Mouse (Mus musculus) ES-E14 (cell line): Measurements from ENCODE around the gene Dctn5. TPM values are rescaled to one million over a fixed set of nuclear protein-coding genes. Genes with fewer than 3 reads are reported as not detected.

Experiments
- DNase-seq: peaks from one replicate; pipeline ENCODE4 v3.0.0-alpha.2; 2013; ENCODE audit warnings: low read depth, low spot score
- H3K27ac ChIP-seq: 2 replicates; pipeline ENCODE4 v1.5.1; 2012; ENCODE audit warnings: low read depth, mild to moderate bottlenecking, low read length, moderate library complexity, mixed read lengths; ENCODE audit not compliant: poor library complexity, insufficient read depth, severe bottlenecking
- H3K36me3 ChIP-seq: 2 replicates; pipeline ENCODE4 v1.6.1; 2012; ENCODE audit warnings: mild to moderate bottlenecking, low read length, moderate library complexity, mixed read lengths; ENCODE audit not compliant: control insufficient read depth, poor library complexity, insufficient read depth, severe bottlenecking
- H3K4me1 ChIP-seq, 2 experiments: fragments of 150-350 bp in 1 of 2; sonication (generic) in 1 of 2; 2 replicates each; pipeline ENCODE4 v1.6.1; 2012; ENCODE audit warnings: low read length in 2 of 2, mild to moderate bottlenecking in 1 of 2, mixed read lengths in 1 of 2; ENCODE audit not compliant: control insufficient read depth in 2 of 2, insufficient read depth in 2 of 2, poor library complexity in 1 of 2
- H3K4me3 ChIP-seq, 2 experiments: fragments of 150-350 bp in 1 of 2; sonication (generic) in 1 of 2; 2 replicates each; pipeline ENCODE4 v1.5.1; 2012; ENCODE audit warnings: low read length in 2 of 2, low read depth in 1 of 2, mild to moderate bottlenecking in 1 of 2, mixed read lengths in 1 of 2; ENCODE audit not compliant: insufficient read depth in 1 of 2, poor library complexity in 1 of 2, severe bottlenecking in 1 of 2
- H3K9ac ChIP-seq: 2 replicates; pipeline ENCODE4 v1.6.1; 2012; ENCODE audit warnings: low read depth, mild to moderate bottlenecking, low read length, mixed read lengths; ENCODE audit not compliant: poor library complexity, insufficient read depth, severe bottlenecking
- H3K9me3 ChIP-seq: fragments of 150-350 bp; sonication (generic); 2 replicates; pipeline ENCODE4 v1.6.1; 2012; ENCODE audit warnings: low read depth, mild to moderate bottlenecking, low read length; ENCODE audit not compliant: control insufficient read depth, insufficient read depth
- CHD2 ChIP-seq: IDR thresholded peaks from 2 replicates; pipeline ENCODE4 v1.6.1; 2014; ENCODE audit warnings: mild to moderate bottlenecking, low read depth, low read length, inconsistent platforms
- HCFC1 ChIP-seq: IDR thresholded peaks from 2 replicates; pipeline ENCODE4 v1.6.1; 2012; ENCODE audit warnings: low read length, inconsistent platforms, borderline replicate concordance; ENCODE audit not compliant: insufficient read depth
- MAFK ChIP-seq: IDR thresholded peaks from 2 replicates; pipeline ENCODE4 v1.6.1; 2014; ENCODE audit warnings: mild to moderate bottlenecking, low read depth, low read length, inconsistent platforms; ENCODE audit not compliant: insufficient read depth
- ZC3H11A ChIP-seq: IDR thresholded peaks from 2 replicates; pipeline ENCODE4 v1.6.1; 2012; ENCODE audit warnings: low read depth, mild to moderate bottlenecking, inconsistent platforms, low read length, borderline replicate concordance
- ZNF384 ChIP-seq: IDR thresholded peaks from 2 replicates; pipeline ENCODE4 v1.6.1; 2012; ENCODE audit warnings: low read depth, low read length, inconsistent platforms
- in situ Hi-C, 2 experiments: fragments of 600-800 bp; cut with MboI; formaldehyde crosslinking; loops; one replicate each; pipeline ENCODE4 v1.15.1; 2025; ENCODE audit warnings: low sequenced_read_pairs in 2 of 2, inconsistent platforms in 1 of 2; ENCODE audit not compliant: unreplicated experiment in 2 of 2
- total RNA-seq: library from RNA; depleted of rRNA; stranded (reverse); fragments of 300-350 nt; gene quantifications from 2 replicates; pipeline ENCODE4 v1.2.3, GENCODE M21; 2012

Dctn5 gene
- total RNA-seq, 1 experiment: 46.0 TPM

GRCm38 (mm10) chr7:122125636-122126035 is 7.2 kb upstream of the Dctn5 start:
- Histone ChIP-seq H3K9ac (no peak overlapping the region), H3K4me3 (no peak overlapping the region), H3K27ac (no peak overlapping the region), H3K36me3 (peaks cover 28% of the 10 kb centered on the region), H3K9me3 (no peaks in the 10 kb centered on the region), H3K4me1 (no peaks in the 10 kb centered on the region)
- no peak for DNase-seq
- in situ Hi-C loops: no loop called here
- TF ChIP-seq HCFC1: no peak
- TF ChIP-seq CHD2: no peak
- no peak for TF ChIP-seq ZNF384
- TF ChIP-seq MAFK: no peak
- no peak for TF ChIP-seq ZC3H11A

- no peak for DNase-seq
- Histone ChIP-seq H3K9me3 (no peaks in the 10 kb centered on the region), H3K27ac (no peak overlapping the region), H3K4me1 (peaks cover 0 to 3% of the 10 kb centered on the region in 2 experiments; a peak in 1 of 4 replicates), H3K36me3 (peaks cover 24% of the 10 kb centered on the region), H3K4me3 (no peak overlapping the region), H3K9ac (no peak overlapping the region)
- TF ChIP-seq ZNF384 (no peak), CHD2 (no peak), HCFC1 (no peak), ZC3H11A (no peak), MAFK (no peak)
- in situ Hi-C loops: no loop called here
These were observed 5.9 kb upstream of the Dctn5 start for GRCm38 (mm10) chr7:122126946-122127345.

- in situ Hi-C loops: no loop called here
- Histone ChIP-seq H3K9me3 (no peaks in the 10 kb centered on the region), H3K4me1 (peaks cover 0 to 3% of the 10 kb centered on the region in 2 experiments; a peak in 1 of 4 replicates), H3K4me3 (peak overlapping the region in 1 of 2 experiments; percentile 89; a peak in 3 of 4 replicates), H3K36me3 (peaks cover 11% of the 10 kb centered on the region), H3K27ac (no peak overlapping the region), H3K9ac (no peak overlapping the region)
- TF ChIP-seq ZNF384 (no peak), HCFC1 (no peak), CHD2 (no peak), MAFK (no peak), ZC3H11A (no peak)
- DNase-seq: no peak
These were observed 1.0 kb upstream of the Dctn5 start for GRCm38 (mm10) chr7:122131834-122132233.

GRCm38 (mm10) chr7:122133338-122133625 is 441 bp downstream of the Dctn5 start:
- DNase-seq: no peak
- peak overlapping the region; percentile 76 to 89 for H3K4me3 ChIP-seq
- H3K27ac ChIP-seq: no peak overlapping the region
- H3K36me3 ChIP-seq: peaks cover 7% of the 10 kb centered on the region
- in situ Hi-C loops: no loop called here
- H3K9me3 ChIP-seq: no peaks in the 10 kb centered on the region
- H3K4me1 ChIP-seq: peaks cover 0 to 3% of the 10 kb centered on the region in 2 experiments; a peak in 1 of 4 replicates
- no peak for TF ChIP-seq ZC3H11A
- no peak for TF ChIP-seq CHD2
- no peak for TF ChIP-seq ZNF384
- TF ChIP-seq HCFC1: no peak
- no peak for TF ChIP-seq MAFK
- peak overlapping the region; percentile 78 for H3K9ac ChIP-seq

GRCm38 (mm10) chr7:122135070-122135469 is 2.2 kb downstream of the Dctn5 start:
- peak; percentile 56 for DNase-seq
- no peak for TF ChIP-seq ZNF384
- TF ChIP-seq ZC3H11A: no peak
- no peak for TF ChIP-seq MAFK
- no peak for TF ChIP-seq HCFC1
- no peak for TF ChIP-seq CHD2
- Histone ChIP-seq H3K27ac (no peak overlapping the region), H3K4me3 (no peak overlapping the region), H3K9ac (no peak overlapping the region), H3K4me1 (peaks cover 0 to 3% of the 10 kb centered on the region in 2 experiments; a peak in 1 of 4 replicates), H3K36me3 (peaks cover 5% of the 10 kb centered on the region), H3K9me3 (no peaks in the 10 kb centered on the region)
- in situ Hi-C loops: no loop called here
